Mouse (Mus musculus) liver, adult 10 weeks (tissue): Measurements from ENCODE around the gene Xdh. TPM values are rescaled to one million over a fixed set of nuclear protein-coding genes. Genes with fewer than 3 reads are reported as not detected.

Experiments used
- polyA plus RNA-seq: library from polyadenylated mRNA; stranded (reverse); fragments of 350-450 nt; fragmentation: Illumina TruSeq; extraction: RNeasy Lipid Tissue Mini Kit (QIAGEN cat#74804); gene quantifications from one replicate; pipeline ENCODE4 v1.2.3, GENCODE M21; 2014; ENCODE audit warnings: low read depth, low replicate concordance

The Xdh gene
- polyA plus RNA-seq, result 87.4 TPM

GRCm38 (mm10) chr17:73950062-73950735 is at the start of gene Xdh:
Xdh (minus strand) TSS chr17:73950196.

Other genes starting within 250 kb of the Xdh start
- gene Galnt14, start 239.7 kb downstream of the Xdh start, polyA plus RNA-seq, result not detected
- gene Ehd3, start 146.1 kb downstream of the Xdh start, polyA plus RNA-seq, result 27.1 TPM
- gene Srd5a2, start 97.7 kb upstream of the Xdh start, polyA plus RNA-seq, result 5.1 TPM